Mouse (Mus musculus): ENCODE measurements around the gene Rap1a.
A peak's percentile ranks its signal among the peaks of the same experiment; 100 is the strongest.

GRCm38 (mm10) chr3:105686394-105687323 lies 114.5 kb downstream of the Rap1a start:
- TF ChIP-seq CTCF (IDR thresholded peaks at IDR 0.05 in 2 of 3, conservative IDR thresholded peaks at IDR 0.05 in 1 of 3; ENCODE audit: control insufficient read depth in 1 of 3, insufficient read depth in 1 of 3, low read depth in 2 of 3, low read length in 3 of 3, poor library complexity in 1 of 3, severe bottlenecking in 1 of 3) (no peak), ELF1 (IDR thresholded peaks at IDR 0.05; ENCODE audit: low read depth, low read length) (no peak), MAZ (IDR thresholded peaks at IDR 0.05; ENCODE audit: low read depth, low read length) (no peak), MAX (IDR thresholded peaks at IDR 0.05; ENCODE audit: low read length) (peak; percentile 65), GATA1 (IDR thresholded peaks at IDR 0.05; ENCODE audit: low read depth, low read length) (no peak), SMC3 (IDR thresholded peaks at IDR 0.05; ENCODE audit: low read depth, low read length) (no peak), POLR2A (IDR thresholded peaks at IDR 0.05; ENCODE audit: control insufficient read depth in 1 of 2, insufficient read depth in 1 of 2, low read depth in 1 of 2, low read length in 2 of 2, poor library complexity in 1 of 2) (no peak; a peak in 1 of 4 replicates), KAT2A (conservative IDR thresholded peaks at IDR 0.05; ENCODE audit: low read depth, low read length) (no peak), ZKSCAN1 (IDR thresholded peaks at IDR 0.05; ENCODE audit: low read depth, low read length) (no peak), JUND (IDR thresholded peaks at IDR 0.05; ENCODE audit: low read depth, low read length) (no peak), ZNF384 (IDR thresholded peaks at IDR 0.05; ENCODE audit: low read depth, low read length) (no peak), NRF1 (IDR thresholded peaks at IDR 0.05; ENCODE audit: insufficient read depth, low read depth, low read length, poor library complexity, severe bottlenecking) (no peak)

Measured in MEL (cell line).